Mouse (Mus musculus): Measurements from ENCODE around the gene Me1.

The Me1 gene

GRCm38 (mm10) chr9:86707431-86707830 is 11.7 kb upstream of the Me1 start:
- no peak for DNase-seq

- DNase-seq = no peak
Observed at GRCm38 (mm10) chr9:86701844-86702243, 6.1 kb upstream of the Me1 start.

- DNase-seq = no peak
Observed at GRCm38 (mm10) chr9:86701264-86701663, 5.5 kb upstream of the Me1 start.

- peak; percentile 5 to 38 for DNase-seq
Observed at GRCm38 (mm10) chr9:86695199-86695817, 445 bp downstream of the Me1 start.

- DNase-seq = no peak
Observed at GRCm38 (mm10) chr9:86694644-86695043, 1.1 kb downstream of the Me1 start.

- no peak for DNase-seq
Observed at GRCm38 (mm10) chr9:86693935-86694334, 1.8 kb downstream of the Me1 start.

GRCm38 (mm10) chr9:86692676-86693075 is 3.1 kb downstream of the Me1 start:
- DNase-seq = no peak

GRCm38 (mm10) chr9:86692251-86692650 is 3.5 kb downstream of the Me1 start:
- no peak for DNase-seq

- no peak for DNase-seq
Observed at GRCm38 (mm10) chr9:86691101-86691500, 4.7 kb downstream of the Me1 start.

- DNase-seq = no peak
Observed at GRCm38 (mm10) chr9:86683713-86684209, 12.0 kb downstream of the Me1 start.

GRCm38 (mm10) chr9:86682844-86683243 is 12.9 kb downstream of the Me1 start:
- no peak for DNase-seq

GRCm38 (mm10) chr9:86682278-86682677 is 13.5 kb downstream of the Me1 start:
- DNase-seq = no peak

- peak in 1 of 2 experiments; percentile 8 for DNase-seq
Observed at GRCm38 (mm10) chr9:86680431-86680830, 15.3 kb downstream of the Me1 start.

GRCm38 (mm10) chr9:86679843-86680417 is 15.8 kb downstream of the Me1 start:
- no peak for DNase-seq

- DNase-seq = no peak
Observed at GRCm38 (mm10) chr9:86676246-86676645, 19.5 kb downstream of the Me1 start.

- no peak for DNase-seq
Observed at GRCm38 (mm10) chr9:86675426-86675825, 20.3 kb downstream of the Me1 start.

GRCm38 (mm10) chr9:86672907-86673472 is 22.8 kb downstream of the Me1 start:
- DNase-seq = no peak

GRCm38 (mm10) chr9:86668590-86669252 is 27.0 kb downstream of the Me1 start:
- DNase-seq = no peak

GRCm38 (mm10) chr9:86667138-86667750 is 28.5 kb downstream of the Me1 start:
- DNase-seq = no peak

GRCm38 (mm10) chr9:86661679-86662078 is 34.1 kb downstream of the Me1 start:
- no peak for DNase-seq

GRCm38 (mm10) chr9:86661266-86661665 is 34.5 kb downstream of the Me1 start:
- DNase-seq = no peak

- no peak for DNase-seq
Observed at GRCm38 (mm10) chr9:86660327-86660726, 35.4 kb downstream of the Me1 start.

- DNase-seq = no peak
Observed at GRCm38 (mm10) chr9:86658347-86658746, 37.4 kb downstream of the Me1 start.

Data from cerebellum, adult 18-20 months (tissue).